Mouse (Mus musculus) CH12.LX (cell line): ENCODE data around the gene D630045J12Rik. TPM values are rescaled to one million over a fixed set of nuclear protein-coding genes. Genes with fewer than 3 reads are reported as not detected.

ENCODE experiments used
- DNase-seq: peaks from one replicate; pipeline ENCODE4 v3.0.0-alpha.2; 2013; ENCODE audit errors: extremely low read depth
- H3K27ac ChIP-seq: 2 replicates; pipeline ENCODE4 v1.5.1; 2012; ENCODE audit warnings: low read depth, mild to moderate bottlenecking, control low read depth, moderate library complexity; ENCODE audit not compliant: insufficient read depth
- H3K27me3 ChIP-seq: replicated peaks from 2 replicates; pipeline ENCODE3; 2012; ENCODE audit warnings: inconsistent platforms
- H3K36me3 ChIP-seq, 2 experiments: replicated peaks in 1 of 2; 2 replicates each; pipeline versions ENCODE3 to v1.6.1; 2012; ENCODE audit warnings: inconsistent platforms in 1 of 2, low read length in 1 of 2, mild to moderate bottlenecking in 1 of 2, mixed read lengths in 1 of 2, moderate library complexity in 1 of 2; ENCODE audit not compliant: control insufficient read depth in 1 of 2, insufficient read depth in 1 of 2
- H3K4me1 ChIP-seq, 2 experiments: 2 replicates each; pipeline ENCODE4 v1.6.1; 2012; ENCODE audit warnings: inconsistent platforms in 1 of 2, moderate library complexity in 1 of 2; ENCODE audit not compliant: insufficient read depth in 2 of 2, control insufficient read depth in 1 of 2
- H3K4me2 ChIP-seq: 2 replicates; pipeline ENCODE4 v1.6.1; 2012; ENCODE audit warnings: low read depth, mild to moderate bottlenecking, control low read depth; ENCODE audit not compliant: poor library complexity, insufficient read depth, severe bottlenecking
- H3K4me3 ChIP-seq, 3 experiments: fragments of 150-350 bp in 1 of 3; sonication (generic) in 1 of 3; replicated peaks in 1 of 3; 2 replicates each; pipeline versions ENCODE3 to v1.5.1; 2011 to 2012; ENCODE audit warnings: low read depth in 2 of 3, low read length in 2 of 3, mild to moderate bottlenecking in 2 of 3, moderate library complexity in 2 of 3, control low read depth in 1 of 3, improper control_type of control experiment in 1 of 3, inconsistent platforms in 1 of 3, mixed read lengths in 1 of 3; ENCODE audit not compliant: poor library complexity in 1 of 3
- H3K79me2 ChIP-seq: replicated peaks from 2 replicates; pipeline ENCODE4 v1.6.1; 2012; ENCODE audit warnings: mild to moderate bottlenecking, moderate library complexity; ENCODE audit not compliant: control insufficient read depth, poor library complexity, insufficient read depth, severe bottlenecking; ENCODE audit errors: extremely low read depth
- H3K9ac ChIP-seq: 2 replicates; pipeline ENCODE4 v1.6.1; 2012; ENCODE audit warnings: low read depth, mild to moderate bottlenecking, control low read depth, moderate library complexity; ENCODE audit not compliant: insufficient read depth
- H3K9me3 ChIP-seq: replicated peaks from 2 replicates; pipeline ENCODE3; 2012; ENCODE audit warnings: low read length, inconsistent platforms, mixed read lengths
- BHLHE40 ChIP-seq: IDR thresholded peaks from 2 replicates; pipeline ENCODE4 v1.6.1; 2011; ENCODE audit warnings: mild to moderate bottlenecking, low read depth, low read length, improper control_type of control experiment
- CHD1 ChIP-seq: IDR thresholded peaks from 2 replicates; pipeline ENCODE4 v1.6.1; 2012; ENCODE audit warnings: low read depth, low read length, improper control_type of control experiment, inconsistent platforms
- CHD2 ChIP-seq: IDR thresholded peaks from 2 replicates; pipeline ENCODE4 v1.6.1; 2011; ENCODE audit warnings: low read length, improper control_type of control experiment
- E2F4 ChIP-seq: IDR thresholded peaks from 2 replicates; pipeline ENCODE4 v1.6.1; 2011; ENCODE audit warnings: low read depth, low read length, improper control_type of control experiment; ENCODE audit not compliant: insufficient replicate concordance
- ELF1 ChIP-seq: IDR thresholded peaks from 2 replicates; pipeline ENCODE4 v1.6.1; 2014; ENCODE audit warnings: low read depth, mild to moderate bottlenecking, inconsistent platforms, low read length, improper control_type of control experiment
- HCFC1 ChIP-seq: IDR thresholded peaks from 2 replicates; pipeline ENCODE4 v1.6.1; 2012; ENCODE audit warnings: low read depth, mild to moderate bottlenecking, inconsistent platforms, low read length, improper control_type of control experiment
- MAX ChIP-seq: IDR thresholded peaks from 2 replicates; pipeline ENCODE4 v1.6.1; 2011; ENCODE audit warnings: low read length, improper control_type of control experiment
- MAZ ChIP-seq: IDR thresholded peaks from 2 replicates; pipeline ENCODE4 v1.6.1; 2012; ENCODE audit warnings: low read depth, mild to moderate bottlenecking, inconsistent platforms, low read length, improper control_type of control experiment, moderate library complexity
- MEF2A ChIP-seq: IDR thresholded peaks from 2 replicates; pipeline ENCODE4 v1.6.1; 2014; ENCODE audit warnings: low read depth, mild to moderate bottlenecking, inconsistent platforms, low read length, improper control_type of control experiment, borderline replicate concordance
- MYC ChIP-seq: IDR thresholded peaks from 2 replicates; pipeline ENCODE4 v1.6.1; 2011; ENCODE audit warnings: low read depth, mild to moderate bottlenecking, improper control_type of control experiment, low read length
- NELFE ChIP-seq: IDR thresholded peaks from 2 replicates; pipeline ENCODE4 v1.6.1; 2011; ENCODE audit warnings: low read depth, low read length, improper control_type of control experiment
- POLR2AphosphoS2 ChIP-seq: IDR thresholded peaks from 2 replicates; pipeline ENCODE4 v1.6.1; 2011; ENCODE audit warnings: low read depth, low read length, improper control_type of control experiment
- RAD21 ChIP-seq: IDR thresholded peaks from 2 replicates; pipeline ENCODE4 v1.6.1; 2011; ENCODE audit warnings: low read depth, mild to moderate bottlenecking, low read length, improper control_type of control experiment, moderate library complexity
- TBP ChIP-seq: conservative IDR thresholded peaks from 2 replicates; pipeline ENCODE4 v1.6.1; 2011; ENCODE audit warnings: low read depth, low read length, improper control_type of control experiment
- TCF12 ChIP-seq: IDR thresholded peaks from 2 replicates; pipeline ENCODE4 v1.6.1; 2014; ENCODE audit warnings: low read depth, mild to moderate bottlenecking, inconsistent platforms, low read length, improper control_type of control experiment
- UBTF ChIP-seq: IDR thresholded peaks from 2 replicates; pipeline ENCODE4 v1.6.1; 2012; ENCODE audit warnings: low read depth, mild to moderate bottlenecking, inconsistent platforms, low read length, improper control_type of control experiment, moderate library complexity
- USF2 ChIP-seq: conservative IDR thresholded peaks from 2 replicates; pipeline ENCODE4 v1.6.1; 2011; ENCODE audit warnings: low read depth, low read length, improper control_type of control experiment
- ZC3H11A ChIP-seq: IDR thresholded peaks from 2 replicates; pipeline ENCODE4 v1.6.1; 2012; ENCODE audit warnings: low read depth, mild to moderate bottlenecking, inconsistent platforms, low read length, improper control_type of control experiment
- ZMIZ1 ChIP-seq: IDR thresholded peaks from 2 replicates; pipeline ENCODE4 v1.6.1; 2012; ENCODE audit warnings: low read depth, mild to moderate bottlenecking, inconsistent platforms, low read length, improper control_type of control experiment
- dilution Hi-C: fragments of 300-500 bp; cut with MboI; formaldehyde crosslinking; loops from 2 replicates; pipeline ENCODE4 v1.14.3; 2020; ENCODE audit warnings: low sequenced_read_pairs; ENCODE audit not compliant: extremely low pct_unique_long_range_greater_than_20kb, extremely low pct_ligation_motif_present
- in situ Hi-C: fragments of 300-500 bp; cut with MboI; formaldehyde crosslinking; loops from 3 replicates; pipeline ENCODE4 v1.14.3; 2019; ENCODE audit warnings: low sequenced_read_pairs, low pct_ligation_motif_present, low pct_unique_long_range_greater_than_20kb, mixed read lengths
- polyA plus RNA-seq: library from polyadenylated mRNA; unstranded; fragments of >175 nt; gene quantifications from 2 replicates; pipeline ENCODE4 v1.2.1, GENCODE M21; 2012; ENCODE audit warnings: low read depth; ENCODE audit not compliant: insufficient read length
- total RNA-seq, 2 experiments: library from RNA; depleted of rRNA; stranded (reverse); fragments of 300-350 nt in 1 of 2; fragments of >200 nt in 1 of 2; gene quantifications; 2 replicates each; pipeline ENCODE4 v1.2.3; 2012 to 2014

Gene D630045J12Rik
- total and polyA plus RNA-seq, 3 experiments, result 0.48 to 4.9 (median 1.7) TPM

- peaks cover 0 to 7% of the 10 kb centered on the region in 2 experiments; a peak in 2 of 4 replicates for H3K4me1 ChIP-seq
- H3K4me2 ChIP-seq, result no peak overlapping the region
- TF ChIP-seq TCF12 (no peak), RAD21 (no peak), MYC (no peak), HCFC1 (no peak), MAX (no peak), NELFE (no peak), ELF1 (no peak), ZC3H11A (no peak), E2F4 (no peak), POLR2AphosphoS2 (no peak), MAZ (no peak), CHD1 (no peak), UBTF (no peak), BHLHE40 (no peak), CHD2 (no peak), MEF2A (no peak), USF2 (no peak), ZMIZ1 (no peak)
- no peak overlapping the region for H3K27ac ChIP-seq
- in situ Hi-C loops (no loop called here), dilution Hi-C loops (no loop called here)
- no peak overlapping the region for H3K4me3 ChIP-seq
- H3K27me3 ChIP-seq, result no peaks in the 10 kb centered on the region
- peaks cover 8% of the 10 kb centered on the region for H3K9me3 ChIP-seq
- peaks cover 0 to 2% of the 10 kb centered on the region in 2 experiments for H3K36me3 ChIP-seq
- DNase-seq, result no peak
- no peak overlapping the region for H3K9ac ChIP-seq
- H3K79me2 ChIP-seq, result no peaks in the 10 kb centered on the region
Observed at GRCm38 (mm10) chr6:38231994-38232393, 21.8 kb downstream of the D630045J12Rik start.

GRCm38 (mm10) chr6:38224079-38224478 lies 29.7 kb downstream of the D630045J12Rik start:
- peaks cover 3 to 21% of the 10 kb centered on the region in 2 experiments; a peak in 3 of 4 replicates for H3K4me1 ChIP-seq
- no peaks in the 10 kb centered on the region for H3K27me3 ChIP-seq
- H3K4me3 ChIP-seq, result no peak overlapping the region
- H3K9ac ChIP-seq, result no peak overlapping the region
- DNase-seq, result peak; percentile 83
- in situ Hi-C loops (no loop called here), dilution Hi-C loops (no loop called here)
- no peak overlapping the region for H3K27ac ChIP-seq
- peaks cover 6% of the 10 kb centered on the region for H3K9me3 ChIP-seq
- no peak overlapping the region for H3K4me2 ChIP-seq
- H3K79me2 ChIP-seq, result no peaks in the 10 kb centered on the region
- H3K36me3 ChIP-seq, result peaks cover 0 to 2% of the 10 kb centered on the region in 2 experiments
- 0 out of 2 replicates have a peak, but pooled peaks have one; percentile 12 for TF ChIP-seq TBP
- TF ChIP-seq MEF2A, result no peak
- TF ChIP-seq, all 38 proteins: peak for 1
